Mouse (Mus musculus) myocyte (in vitro differentiated cells): Measurements from ENCODE around the gene Ly6g6d. TPM values are rescaled to one million over a fixed set of nuclear protein-coding genes. Genes with fewer than 3 reads are reported as not detected.

ENCODE experiments used
- H3K27me3 ChIP-seq: one replicate; pipeline ENCODE4 v1.6.1; 2011; ENCODE audit not compliant: control insufficient read depth, insufficient read depth, insufficient read length
- H3K36me3 ChIP-seq: one replicate; pipeline ENCODE4 v1.6.1; 2011; ENCODE audit not compliant: control insufficient read depth, insufficient read depth
- H3K4me2 ChIP-seq: one replicate; pipeline ENCODE4 v1.6.1; 2011; ENCODE audit warnings: low read depth, control low read depth
- H3K4me3 ChIP-seq: one replicate; pipeline ENCODE4 v1.5.1; 2011; ENCODE audit warnings: mild to moderate bottlenecking, control low read depth, moderate library complexity
- H3K79me2 ChIP-seq: one replicate; pipeline ENCODE4 v1.6.1; 2011; ENCODE audit not compliant: control insufficient read depth, insufficient read depth
- H3ac ChIP-seq: one replicate; pipeline ENCODE4 v1.6.1; 2011; ENCODE audit not compliant: control insufficient read depth, insufficient read length
- CEBPB ChIP-seq: IDR thresholded peaks from 2 replicates; pipeline ENCODE4 v1.6.1; 2011; ENCODE audit warnings: mild to moderate bottlenecking, moderate library complexity; ENCODE audit not compliant: poor library complexity, insufficient read depth, severe bottlenecking
- E2F4 ChIP-seq: IDR thresholded peaks from one replicate; pipeline ENCODE4 v1.6.1; 2011; ENCODE audit warnings: mild to moderate bottlenecking, control low read depth, moderate library complexity; ENCODE audit not compliant: insufficient read depth
- MAX ChIP-seq: IDR thresholded peaks from one replicate; pipeline ENCODE4 v1.6.1; 2011; ENCODE audit warnings: low read depth, mild to moderate bottlenecking, control low read depth
- MYOD1 ChIP-seq, 3 experiments: IDR thresholded peaks; one replicate each; pipeline ENCODE4 v1.6.1; 2011; ENCODE audit warnings: control low read depth in 2 of 3, low read depth in 2 of 3, mild to moderate bottlenecking in 2 of 3, moderate library complexity in 1 of 3; ENCODE audit not compliant: insufficient read length in 2 of 3, control insufficient read depth in 1 of 3
- MYOG ChIP-seq, 3 experiments: IDR thresholded peaks; one replicate each; pipeline ENCODE4 v1.6.1; 2011; ENCODE audit warnings: control low read depth in 2 of 3, low read depth in 2 of 3, mild to moderate bottlenecking in 2 of 3; ENCODE audit not compliant: insufficient read length in 2 of 3, control insufficient read depth in 1 of 3, insufficient read depth in 1 of 3
- POLR2A ChIP-seq: IDR thresholded peaks from one replicate; pipeline ENCODE4 v1.6.1; 2011; ENCODE audit warnings: low read depth, mild to moderate bottlenecking, control low read depth, moderate library complexity; ENCODE audit not compliant: insufficient read length
- POLR2AphosphoS2 ChIP-seq: IDR thresholded peaks from one replicate; pipeline ENCODE4 v1.6.1; 2011; ENCODE audit warnings: low read depth, control low read depth; ENCODE audit not compliant: insufficient read length
- REST ChIP-seq: IDR thresholded peaks from one replicate; pipeline ENCODE4 v1.6.1; 2011; ENCODE audit warnings: mild to moderate bottlenecking, control low read depth, moderate library complexity; ENCODE audit not compliant: insufficient read depth, insufficient read length
- SRF ChIP-seq: IDR thresholded peaks from one replicate; pipeline ENCODE4 v1.6.1; 2011; ENCODE audit warnings: low read depth; ENCODE audit not compliant: control insufficient read depth, insufficient read length
- TCF12 ChIP-seq: IDR thresholded peaks from one replicate; pipeline ENCODE4 v1.6.1; 2011; ENCODE audit warnings: mild to moderate bottlenecking, control low read depth; ENCODE audit not compliant: poor library complexity, insufficient read depth, severe bottlenecking
- TCF3 ChIP-seq: IDR thresholded peaks from one replicate; pipeline ENCODE4 v1.6.1; 2011; ENCODE audit warnings: low read depth, control low read depth; ENCODE audit not compliant: insufficient read length
- USF1 ChIP-seq: IDR thresholded peaks from one replicate; pipeline ENCODE4 v1.6.1; 2011; ENCODE audit warnings: low read depth, mild to moderate bottlenecking, control low read depth, moderate library complexity
- polyA plus RNA-seq: library from polyadenylated mRNA; unstranded; fragments of >200 nt; fragmentation: generic; extraction: Trizol; gene quantifications from one replicate; pipeline ENCODE4 v1.2.1, GENCODE M21; 2012; ENCODE audit warnings: missing spikeins

Ly6g6d gene
- polyA plus RNA-seq, 1 experiment = not detected

- Histone ChIP-seq H3K36me3 (no peaks in the 10 kb centered on the region), H3K27me3 (peaks cover 13% of the 10 kb centered on the region), H3K4me3 (no peak overlapping the region), H3K4me2 (no peak overlapping the region), H3K79me2 (no peaks in the 10 kb centered on the region), H3ac (no peak overlapping the region)
- no peak for TF ChIP-seq MYOG (IDR thresholded peaks at IDR 0.05; ENCODE audit: control insufficient read depth in 1 of 3, insufficient read depth in 1 of 3, insufficient read length in 2 of 3, low read depth in 2 of 3)
These were observed 5.1 kb upstream of the Ly6g6d start for GRCm38 (mm10) chr17:35082841-35083576.

- no peak for TF ChIP-seq POLR2AphosphoS2
- TF ChIP-seq SRF = no peak
- no peak for TF ChIP-seq MAX
- TF ChIP-seq TCF3 = no peak
- no peak for TF ChIP-seq MYOD1 (IDR thresholded peaks at IDR 0.05; ENCODE audit: control insufficient read depth in 1 of 3, insufficient read length in 2 of 3, low read depth in 2 of 3)
- TF ChIP-seq MYOG (IDR thresholded peaks at IDR 0.05; ENCODE audit: control insufficient read depth in 1 of 3, insufficient read depth in 1 of 3, insufficient read length in 2 of 3, low read depth in 2 of 3) = no peak
- TF ChIP-seq USF1 = no peak
- no peak for TF ChIP-seq POLR2A
- TF ChIP-seq CEBPB = no peak
- Histone ChIP-seq H3K27me3 (peaks cover 20% of the 10 kb centered on the region), H3K36me3 (no peaks in the 10 kb centered on the region), H3ac (no peak overlapping the region), H3K79me2 (no peaks in the 10 kb centered on the region), H3K4me3 (no peak overlapping the region), H3K4me2 (no peak overlapping the region)
These were observed 2.8 kb upstream of the Ly6g6d start for GRCm38 (mm10) chr17:35080710-35081109.

DNA sequence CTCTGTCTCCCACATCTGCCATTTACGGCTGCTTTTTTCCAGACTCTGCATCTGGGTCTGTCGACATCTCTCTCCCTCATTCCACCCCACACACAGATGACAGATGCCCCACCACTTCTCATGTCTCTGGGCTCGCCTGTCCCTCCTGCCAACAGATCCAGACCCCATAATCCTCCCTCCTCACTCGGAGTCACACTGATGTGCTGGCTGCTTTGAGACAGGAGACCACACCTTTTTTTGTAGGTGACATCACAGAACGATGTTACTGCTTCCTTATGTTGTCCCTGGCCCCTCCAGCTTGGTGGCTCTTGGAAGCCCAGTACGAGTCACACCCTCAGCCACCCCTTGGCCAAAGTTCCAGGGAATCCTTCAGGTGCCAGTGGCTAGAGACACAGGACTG, 2.4 kb upstream of the Ly6g6d start:
- Histone ChIP-seq H3ac (no peak overlapping the region), H3K27me3 (peaks cover 20% of the 10 kb centered on the region), H3K79me2 (no peaks in the 10 kb centered on the region), H3K36me3 (no peaks in the 10 kb centered on the region), H3K4me3 (no peak overlapping the region), H3K4me2 (no peak overlapping the region)
- TF ChIP-seq REST = no peak
- TF ChIP-seq E2F4 = no peak
- TF ChIP-seq TCF3 = no peak
- no peak for TF ChIP-seq MYOG (IDR thresholded peaks at IDR 0.05; ENCODE audit: control insufficient read depth in 1 of 3, insufficient read depth in 1 of 3, insufficient read length in 2 of 3, low read depth in 2 of 3)
- TF ChIP-seq POLR2A = no peak
- TF ChIP-seq MAX = no peak
- no peak for TF ChIP-seq MYOD1 (IDR thresholded peaks at IDR 0.05; ENCODE audit: control insufficient read depth in 1 of 3, insufficient read length in 2 of 3, low read depth in 2 of 3)
- TF ChIP-seq CEBPB = no peak
- no peak for TF ChIP-seq POLR2AphosphoS2
- TF ChIP-seq SRF = no peak
- TF ChIP-seq USF1 = no peak
- no peak for TF ChIP-seq TCF12

DNA sequence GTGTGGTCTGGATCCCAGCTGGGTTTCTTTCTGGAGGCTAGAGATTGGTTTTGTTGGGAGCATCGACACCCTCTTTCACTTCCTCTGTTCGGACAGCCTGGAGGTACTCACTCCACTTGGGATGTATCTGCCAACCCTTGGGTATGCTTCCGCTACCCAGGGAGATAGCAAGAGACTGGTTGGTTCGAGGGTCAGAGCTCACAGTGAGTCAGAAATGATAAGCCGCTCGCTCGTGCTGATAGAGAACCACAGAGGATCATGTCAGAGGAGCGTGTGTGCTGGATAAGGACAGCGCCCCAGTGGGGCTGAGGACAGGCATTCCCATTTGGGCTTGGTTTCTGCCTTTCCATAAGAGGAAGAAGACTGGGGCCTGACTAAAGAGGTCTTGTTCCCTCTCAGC, 1.9 kb upstream of the Ly6g6d start:
- peaks cover 20% of the 10 kb centered on the region for H3K27me3 ChIP-seq
- no peak for TF ChIP-seq USF1
- TF ChIP-seq CEBPB = no peak
- TF ChIP-seq POLR2A = no peak
- TF ChIP-seq REST = no peak
- no peak for TF ChIP-seq SRF
- TF ChIP-seq E2F4 = no peak
- TF ChIP-seq TCF12 = no peak
- TF ChIP-seq MYOD1 (IDR thresholded peaks at IDR 0.05; ENCODE audit: control insufficient read depth in 1 of 3, insufficient read length in 2 of 3, low read depth in 2 of 3) = no peak
- TF ChIP-seq TCF3 = no peak
- no peak overlapping the region for H3ac ChIP-seq
- H3K4me3 ChIP-seq = no peak overlapping the region
- H3K4me2 ChIP-seq = no peak overlapping the region
- no peaks in the 10 kb centered on the region for H3K79me2 ChIP-seq
- H3K36me3 ChIP-seq = no peaks in the 10 kb centered on the region

GRCm38 (mm10) chr17:35077285-35077684, 580 bp downstream of the Ly6g6d start:
- H3K4me3 ChIP-seq = no peak overlapping the region
- TF ChIP-seq TCF3 = no peak
- no peak for TF ChIP-seq SRF
- no peak for TF ChIP-seq MYOG (IDR thresholded peaks at IDR 0.05; ENCODE audit: control insufficient read depth in 1 of 3, insufficient read depth in 1 of 3, insufficient read length in 2 of 3, low read depth in 2 of 3)
- TF ChIP-seq USF1 = no peak
- TF ChIP-seq POLR2A = no peak
- TF ChIP-seq MYOD1 (IDR thresholded peaks at IDR 0.05; ENCODE audit: control insufficient read depth in 1 of 3, insufficient read length in 2 of 3, low read depth in 2 of 3) = no peak
- TF ChIP-seq MAX = no peak

More at GRCm38 (mm10) chr17:35077285-35077684, 580 bp downstream of the Ly6g6d start:
- no peaks in the 10 kb centered on the region for H3K79me2 ChIP-seq
- H3K36me3 ChIP-seq = no peaks in the 10 kb centered on the region
- H3ac ChIP-seq = no peak overlapping the region
- H3K4me2 ChIP-seq = no peak overlapping the region
- peaks cover 9% of the 10 kb centered on the region for H3K27me3 ChIP-seq
